Mouse (Mus musculus) Muller cell, postnatal 12 days (primary cell): ENCODE data around the gene Zkscan16.

ENCODE experiments used
- DNase-seq: peaks from one replicate; pipeline ENCODE4 v3.0.0-alpha.2; 2015; ENCODE audit errors: inconsistent ontology term

Zkscan16 gene

GRCm38 (mm10) chr4:58943420-58944205 lies at the start of gene Zkscan16:
Zkscan16 (plus strand) TSS chr4:58943628.
- DNase-seq = peak; percentile 81

GRCm38 (mm10) chr4:58894399-58894798 lies 49.0 kb upstream of the Zkscan16 start:
- DNase-seq = no peak

DNA sequence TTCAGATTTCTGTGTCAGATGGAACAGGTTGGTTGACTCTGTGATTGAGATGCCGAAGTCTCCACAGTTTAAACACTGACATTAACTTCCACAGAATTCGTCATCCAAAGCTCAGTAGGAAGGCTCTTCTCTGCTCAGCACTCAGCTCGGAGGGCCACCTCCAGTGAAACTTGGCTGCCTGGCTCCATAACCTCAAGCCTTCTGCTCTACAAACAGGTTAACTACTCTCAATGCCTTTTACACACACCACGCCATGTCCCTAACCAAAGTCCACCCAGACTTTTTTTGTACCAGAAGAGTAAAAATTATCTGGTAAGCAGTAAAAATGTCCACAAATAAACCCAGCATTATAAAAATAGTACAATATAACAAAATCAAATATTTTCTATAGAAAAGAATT lies 46.0 kb upstream of the Zkscan16 start:
- no peak for DNase-seq

DNA sequence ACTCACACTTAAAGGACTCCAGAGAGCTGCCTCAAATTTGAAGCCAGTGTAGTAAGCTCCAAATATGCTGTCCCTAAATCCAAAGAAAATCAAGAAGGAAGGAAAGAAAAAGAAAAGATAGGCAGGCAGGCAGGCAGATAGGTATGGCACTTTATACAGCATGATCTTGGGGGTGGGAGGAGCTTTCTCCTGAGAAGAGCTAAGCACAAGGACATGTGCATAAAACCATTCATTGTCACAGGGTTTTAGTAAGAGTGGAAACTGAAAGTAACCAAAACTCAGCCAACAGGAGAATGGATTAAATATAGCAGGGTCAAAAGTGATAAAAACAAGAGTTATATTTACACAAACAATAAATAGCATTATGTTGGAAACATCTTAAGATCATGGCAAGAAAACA lies 45.1 kb upstream of the Zkscan16 start:
- no peak for DNase-seq

- DNase-seq = no peak
Measured at GRCm38 (mm10) chr4:58907453-58907852, 36.0 kb upstream of the Zkscan16 start.

- DNase-seq = no peak
Measured at GRCm38 (mm10) chr4:58910175-58911068, 33.0 kb upstream of the Zkscan16 start.

DNA sequence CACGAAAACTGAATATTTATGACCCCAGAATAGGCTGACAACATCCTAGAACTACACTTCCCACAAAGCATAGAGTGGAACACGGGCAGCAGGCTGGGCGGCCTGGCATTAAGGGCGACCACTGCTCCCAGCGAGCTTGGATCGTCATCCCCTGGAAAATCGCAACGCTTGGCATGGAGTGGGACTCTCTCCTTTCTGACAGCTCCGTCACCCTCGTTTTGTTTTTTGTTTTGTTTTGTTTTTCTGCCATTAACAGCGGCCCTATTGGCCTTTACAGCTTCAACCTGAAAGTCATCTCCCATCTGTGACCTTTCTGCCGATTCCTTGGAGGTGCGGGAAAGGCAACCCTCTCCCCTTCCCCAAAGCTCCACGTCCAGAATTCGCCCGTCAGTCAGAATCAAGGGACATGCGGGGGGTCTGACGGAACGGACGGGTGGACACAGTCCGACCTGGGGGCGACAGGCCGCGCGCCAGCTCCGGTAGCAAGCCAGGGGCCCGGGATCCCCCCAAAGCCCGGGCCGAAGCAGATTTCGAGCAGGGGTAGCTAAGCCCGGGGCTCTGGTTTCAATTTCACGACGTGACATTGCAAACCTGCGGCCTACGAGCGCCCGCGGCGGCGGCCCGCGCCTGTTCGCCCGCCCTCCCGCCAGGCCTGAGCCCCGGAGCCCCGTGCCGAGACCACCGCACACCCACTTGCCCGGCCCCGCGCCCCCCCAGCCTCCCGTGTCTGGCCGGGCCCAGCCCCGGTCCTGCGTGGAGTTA lies 32.2 kb upstream of the Zkscan16 start:
- DNase-seq = peak; percentile 69

DNA sequence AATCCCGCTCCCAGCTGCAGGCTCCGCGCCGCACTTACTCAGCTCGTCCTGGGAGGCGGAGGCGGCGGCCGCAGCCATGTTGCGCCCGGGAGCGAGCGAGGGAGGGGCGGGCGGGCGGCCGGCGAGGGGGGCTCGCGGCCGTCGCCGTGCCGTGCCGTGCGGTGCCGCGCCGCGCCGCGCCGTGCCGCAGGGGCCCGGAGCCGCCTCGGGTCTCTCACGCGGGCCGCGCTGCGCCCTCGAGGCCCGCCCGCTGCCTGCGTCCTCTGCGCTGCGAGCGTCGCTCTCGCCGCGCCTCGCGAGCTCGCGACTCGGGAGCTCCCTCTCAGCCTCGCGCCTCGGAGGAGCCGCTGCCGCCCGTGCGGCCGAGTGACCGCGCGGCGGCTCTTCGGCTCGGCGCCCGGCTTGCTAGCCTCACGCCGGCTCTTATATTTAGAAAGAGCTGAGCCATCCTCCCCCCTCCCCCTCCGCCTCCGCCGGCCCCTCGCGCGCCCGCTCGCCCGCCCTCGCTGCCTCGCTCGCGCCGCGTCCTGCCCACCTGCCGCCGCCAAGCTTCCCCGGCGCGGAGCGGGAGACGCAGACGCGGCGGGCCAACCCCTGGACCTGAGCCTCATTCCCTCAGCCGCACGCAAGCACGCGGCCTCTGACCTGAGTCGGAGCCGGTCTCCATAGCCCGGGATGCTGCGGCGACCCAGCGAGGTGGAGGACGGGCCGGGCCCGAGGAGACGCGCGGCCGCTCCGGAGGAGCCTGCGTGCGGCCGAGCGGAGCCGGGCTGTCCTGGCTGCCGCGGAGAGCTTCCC lies 31.4 kb upstream of the Zkscan16 start:
- DNase-seq = peak; percentile 81

DNA sequence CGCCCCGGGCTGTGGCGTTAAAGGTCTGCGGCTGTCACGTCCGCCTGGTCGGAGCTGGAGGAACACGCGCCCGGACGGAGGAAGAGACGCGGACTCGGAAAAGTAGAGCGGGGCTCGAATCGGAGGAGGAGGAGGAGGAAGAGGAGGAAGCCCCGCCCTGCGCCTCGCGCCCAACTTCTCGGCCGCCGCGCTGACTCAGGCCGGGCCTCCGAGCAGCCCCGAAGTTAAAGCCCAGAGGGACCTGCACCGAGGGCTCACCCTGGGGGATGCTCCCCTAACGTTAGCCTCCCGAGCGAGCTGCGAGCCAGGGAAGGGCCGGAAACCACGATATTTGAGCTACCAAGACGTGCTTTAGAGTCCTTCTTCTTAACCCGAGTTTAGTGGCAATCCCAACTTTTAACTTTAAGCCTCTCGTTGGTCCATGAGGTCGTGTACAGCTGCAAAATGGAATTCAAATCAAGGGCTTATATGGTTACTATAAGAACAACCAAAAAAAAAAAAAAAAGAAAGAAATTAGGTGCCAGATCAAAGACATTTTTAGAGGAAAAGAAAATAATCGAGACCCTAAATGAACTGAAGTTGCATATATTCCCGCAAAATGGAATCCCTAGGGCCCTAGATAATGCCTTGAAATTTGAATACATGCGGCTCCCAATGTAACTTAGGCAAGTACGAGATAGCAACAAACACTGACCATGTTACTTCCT lies 30.6 kb upstream of the Zkscan16 start, which contains the start of gene Ecpas:
TSS of gene Ecpas (minus strand) at position 121 of the 707 bp plus-strand sequence.
- DNase-seq = peak; percentile 85

GRCm38 (mm10) chr4:58913336-58914026 lies 29.9 kb upstream of the Zkscan16 start:
- DNase-seq = peak; percentile 18

- DNase-seq = no peak
Measured at GRCm38 (mm10) chr4:58915081-58915826, 28.2 kb upstream of the Zkscan16 start.

GRCm38 (mm10) chr4:58923933-58924332 lies 19.5 kb upstream of the Zkscan16 start:
- no peak for DNase-seq

GRCm38 (mm10) chr4:58925664-58926063 lies 17.8 kb upstream of the Zkscan16 start:
- no peak for DNase-seq

DNA sequence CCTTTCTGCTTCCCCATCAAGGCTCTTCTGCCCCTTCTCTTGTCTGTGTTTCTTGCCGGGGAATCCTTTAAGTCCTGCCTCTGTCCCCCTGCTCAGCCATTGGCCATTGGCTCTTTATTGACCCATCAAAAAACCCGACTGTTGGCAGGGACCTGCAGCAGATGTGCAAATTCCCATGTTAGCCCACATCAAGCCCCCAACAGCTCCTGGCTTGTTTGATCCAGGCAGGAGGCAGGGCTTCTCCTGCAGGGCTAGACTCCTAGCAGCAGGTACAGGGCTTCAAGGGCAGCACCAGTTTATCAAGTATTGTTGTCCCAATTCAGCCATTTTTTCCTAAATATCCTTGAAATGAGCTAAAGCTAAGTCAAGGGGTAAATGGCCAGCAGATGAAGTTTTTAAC lies 17.3 kb upstream of the Zkscan16 start:
- DNase-seq = no peak

- no peak for DNase-seq
Measured at GRCm38 (mm10) chr4:58927661-58928060, 15.8 kb upstream of the Zkscan16 start.

DNA sequence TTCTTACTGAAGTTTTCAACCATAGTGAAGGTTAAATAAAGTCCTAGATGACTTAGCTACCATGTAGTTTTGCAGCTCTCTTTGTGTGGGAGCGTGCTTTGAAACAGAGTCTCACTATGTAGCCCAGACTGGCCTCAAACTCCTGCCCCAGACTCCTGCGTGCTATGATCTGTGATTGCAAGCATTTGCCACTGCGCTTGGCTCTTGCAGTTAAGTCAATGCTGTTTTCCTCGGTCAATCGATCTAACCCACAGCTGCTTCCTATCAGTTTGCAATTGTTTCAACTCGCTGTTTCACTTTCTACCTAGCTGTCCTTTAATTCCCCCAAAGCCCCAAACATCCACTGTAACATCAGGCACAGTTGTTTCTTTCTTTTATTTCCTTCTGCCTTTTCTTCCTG lies 10.9 kb upstream of the Zkscan16 start:
- no peak for DNase-seq

DNA sequence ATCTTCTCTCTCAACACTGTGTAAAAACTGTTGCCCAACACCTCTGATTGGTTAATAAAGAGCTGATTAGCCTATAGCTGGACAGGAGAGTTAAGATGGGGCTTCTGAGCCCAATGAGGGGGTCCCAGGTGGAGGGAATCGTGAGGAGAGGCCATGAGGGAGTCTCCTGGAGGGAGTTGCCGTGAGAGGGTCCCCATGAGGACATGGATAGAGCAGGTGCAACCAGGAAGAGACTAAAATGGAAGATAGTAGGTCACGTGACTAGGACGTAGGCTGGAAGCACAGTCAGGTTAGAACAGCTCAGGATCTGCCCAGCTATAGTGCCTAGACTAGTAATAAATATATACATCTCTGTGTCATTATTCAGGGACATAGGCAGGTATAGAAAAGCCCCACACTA lies 9.1 kb upstream of the Zkscan16 start:
- DNase-seq = no peak

DNA sequence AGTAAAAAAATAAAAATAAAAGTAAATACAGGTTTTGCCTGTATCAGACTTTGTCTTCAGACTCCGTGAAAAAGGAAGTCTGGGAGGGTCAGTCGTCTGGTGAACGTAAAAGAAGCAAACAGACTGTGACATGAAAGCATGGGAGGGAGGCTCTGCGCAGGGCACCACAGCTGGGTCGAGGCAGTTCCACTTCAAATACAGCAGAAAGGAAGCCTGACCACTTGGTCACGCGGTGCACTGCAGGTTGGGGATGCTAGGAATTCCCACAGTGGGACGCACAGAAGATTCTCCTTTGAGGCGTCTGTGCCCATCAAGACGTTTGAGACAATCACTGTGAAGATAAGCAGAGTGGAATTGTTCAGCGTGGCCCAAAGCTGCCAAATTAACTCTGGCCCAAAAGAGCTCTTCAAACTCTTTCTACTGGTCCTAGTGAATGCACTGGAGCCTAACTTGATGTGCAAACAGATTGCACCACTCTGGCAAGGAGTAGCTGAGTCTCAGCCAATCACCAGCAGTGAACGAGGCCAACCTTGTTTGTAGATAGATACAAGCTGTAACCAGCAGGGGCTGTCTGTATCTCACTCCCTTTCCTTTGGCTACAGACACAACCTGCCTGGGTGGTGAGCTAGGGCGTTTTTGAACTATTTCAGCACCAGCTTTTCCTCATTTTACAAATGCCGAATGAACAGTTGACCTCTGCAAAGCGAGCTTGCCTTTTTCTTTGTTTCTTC lies 8.5 kb upstream of the Zkscan16 start:
- peak; percentile 69 for DNase-seq
